Mouse (Mus musculus): ENCODE data around the gene Espnl.

GRCm38 (mm10) chr1:91279126-91279525 lies 42.7 kb upstream of the Espnl start:
- TF ChIP-seq CTCF (IDR thresholded peaks at IDR 0.05; ENCODE audit: low read depth), result no peak
- TF ChIP-seq EP300 (IDR thresholded peaks at IDR 0.05; ENCODE audit: low read depth), result no peak
